Mouse (Mus musculus) myocyte (in vitro differentiated cells): ENCODE measurements around the gene D11Wsu47e. TPM values are rescaled to one million over a fixed set of nuclear protein-coding genes. Genes with fewer than 3 reads are reported as not detected.

Source experiments
- H3K27me3 ChIP-seq: one replicate; pipeline ENCODE4 v1.6.1; 2011; ENCODE audit not compliant: control insufficient read depth, insufficient read depth, insufficient read length
- H3K36me3 ChIP-seq: one replicate; pipeline ENCODE4 v1.6.1; 2011; ENCODE audit not compliant: control insufficient read depth, insufficient read depth
- H3K4me2 ChIP-seq: one replicate; pipeline ENCODE4 v1.6.1; 2011; ENCODE audit warnings: low read depth, control low read depth
- H3K4me3 ChIP-seq: one replicate; pipeline ENCODE4 v1.5.1; 2011; ENCODE audit warnings: mild to moderate bottlenecking, control low read depth, moderate library complexity
- H3K79me2 ChIP-seq: one replicate; pipeline ENCODE4 v1.6.1; 2011; ENCODE audit not compliant: control insufficient read depth, insufficient read depth
- H3ac ChIP-seq: one replicate; pipeline ENCODE4 v1.6.1; 2011; ENCODE audit not compliant: control insufficient read depth, insufficient read length
- TCF12 ChIP-seq: IDR thresholded peaks from one replicate; pipeline ENCODE4 v1.6.1; 2011; ENCODE audit warnings: mild to moderate bottlenecking, control low read depth; ENCODE audit not compliant: poor library complexity, insufficient read depth, severe bottlenecking
- TCF3 ChIP-seq: IDR thresholded peaks from one replicate; pipeline ENCODE4 v1.6.1; 2011; ENCODE audit warnings: low read depth, control low read depth; ENCODE audit not compliant: insufficient read length
- polyA plus RNA-seq: library from polyadenylated mRNA; unstranded; fragments of >200 nt; fragmentation: generic; extraction: Trizol; gene quantifications from one replicate; pipeline ENCODE4 v1.2.1, GENCODE M21; 2012; ENCODE audit warnings: missing spikeins

D11Wsu47e gene
- polyA plus RNA-seq, 1 experiment, result 10.6 TPM

- H3ac ChIP-seq, result no peak overlapping the region
- H3K27me3 ChIP-seq, result no peaks in the 10 kb centered on the region
- H3K4me3 ChIP-seq, result no peak overlapping the region
- H3K79me2 ChIP-seq, result peaks cover 12% of the 10 kb centered on the region
- no peak overlapping the region for H3K4me2 ChIP-seq
- TF ChIP-seq TCF3, result no peak
- no peak for TF ChIP-seq TCF12
- peaks cover 3% of the 10 kb centered on the region for H3K36me3 ChIP-seq
These were observed 58.8 kb downstream of the D11Wsu47e start for GRCm38 (mm10) chr11:113742998-113743397.

Other genes starting within 250 kb of the D11Wsu47e start
- 5.3 TPM for gene Sstr2, start 65.1 kb upstream of the D11Wsu47e start, polyA plus RNA-seq
- 25.6 TPM for gene Cog1, start 35.2 kb upstream of the D11Wsu47e start, polyA plus RNA-seq
- 15.7 TPM for gene Slc39a11, start 34.3 kb upstream of the D11Wsu47e start, polyA plus RNA-seq
- gene Fam104a, start 257 bp upstream of the D11Wsu47e start, polyA plus RNA-seq, result 45.8 TPM
- 0.06 TPM for gene Cpsf4l, start 25.6 kb downstream of the D11Wsu47e start, polyA plus RNA-seq
- gene Cdc42ep4, start 67.5 kb downstream of the D11Wsu47e start, polyA plus RNA-seq, result 13.3 TPM